Mouse (Mus musculus) sigmoid colon, adult 10 weeks (tissue): ENCODE results near the gene Kdr. TPM values are rescaled to one million over a fixed set of nuclear protein-coding genes. Genes with fewer than 3 reads are reported as not detected.

Experiments used
- polyA plus RNA-seq: library from polyadenylated mRNA; stranded (reverse); fragments of 350-450 nt; fragmentation: Illumina TruSeq; extraction: RNeasy Lipid Tissue Mini Kit (QIAGEN cat#74804); gene quantifications from one replicate; pipeline ENCODE4 v1.2.3, GENCODE M21; 2014; ENCODE audit warnings: low read depth, low replicate concordance

The Kdr gene
- 13.0 TPM for polyA plus RNA-seq

GRCm38 (mm10) chr5:75978374-75979100 is at the start of gene Kdr:
TSS of gene Kdr (minus strand) at chr5:75978458.

Other genes starting within 250 kb of the Kdr start
- 24.2 TPM for gene Srd5a3, start 161.8 kb upstream of the Kdr start, polyA plus RNA-seq
- 166 TPM for gene Tmem165, start 205.4 kb upstream of the Kdr start, polyA plus RNA-seq